8 mouse cellular contexts compared by ENCODE assay signal in the genomic region with DNA sequence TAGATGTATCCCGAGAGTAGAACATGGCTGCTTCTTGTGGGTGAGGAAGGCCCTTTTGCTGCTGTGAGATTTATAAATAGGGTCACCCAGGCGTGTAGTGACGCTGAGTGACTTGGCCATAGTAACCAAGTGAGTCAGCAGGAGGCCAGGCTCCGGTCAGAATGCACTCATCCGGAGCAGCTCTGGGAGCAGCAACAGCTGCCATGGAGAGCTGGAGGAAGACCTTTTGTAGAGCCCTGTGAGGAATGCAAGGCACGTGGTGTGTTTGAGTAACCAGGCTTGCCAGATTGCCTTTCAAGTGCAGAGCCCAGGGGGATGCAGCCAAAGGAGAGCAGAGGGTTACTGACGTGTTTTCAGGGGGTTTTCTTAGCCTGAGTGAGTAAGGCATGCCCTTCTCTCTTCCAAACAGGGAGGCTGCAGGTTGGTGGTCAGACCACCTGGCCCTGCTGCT.
DNase-seq lines count a peak whose midpoint lies in the region; ATAC-seq and TF ChIP-seq lines count a peak whose summit lies in the region.

No protein-coding gene starts in this region.

- ATAC-seq in hindbrain, embryonic 11.5 days (ENCODE audit: low FRiP score): peak; percentile 98
- ATAC-seq in lung, embryonic 14.5 days (ENCODE audit: insufficient read depth): peak; percentile 98

- no peak overlapping the region for H3K9ac ChIP-seq in hindbrain, embryonic 11.5 days (ENCODE audit: low read depth, low read length)
- no peak overlapping the region; the same call in 1 of the 2 replicates for H3K9ac ChIP-seq in lung, embryonic 14.5 days

- H3K4me1 ChIP-seq in hindbrain, embryonic 11.5 days (replicated peaks; ENCODE audit: control insufficient read depth, insufficient read depth, low read length): peaks cover 5% of the 10 kb centered on the region; the same call in 1 of the 2 replicates
- H3K4me1 ChIP-seq in lung, embryonic 14.5 days (ENCODE audit: insufficient read depth): peaks cover 14% of the 10 kb centered on the region; the same call in 1 of the 2 replicates

- no peak for TF ChIP-seq CTCF in lung, embryonic 14.5 days (IDR thresholded peaks at IDR 0.05; ENCODE audit: low read depth)

- H3K4me3 ChIP-seq in hindbrain, embryonic 11.5 days (ENCODE audit: low read depth, low read length): no peak overlapping the region
- no peak overlapping the region for H3K4me3 ChIP-seq in lung, embryonic 14.5 days (ENCODE audit: low read depth, low read length)

- H3K36me3 ChIP-seq in hindbrain, embryonic 11.5 days (ENCODE audit: control insufficient read depth, insufficient read depth, low read length): no peaks in the 10 kb centered on the region
- no peaks in the 10 kb centered on the region for H3K36me3 ChIP-seq in lung, embryonic 14.5 days (ENCODE audit: insufficient read depth)

- peak overlapping the region; percentile 63 for H3K27ac ChIP-seq in hindbrain, embryonic 11.5 days (ENCODE audit: low read depth, low read length)
- peak overlapping the region; percentile 89 for H3K27ac ChIP-seq in lung, embryonic 14.5 days (ENCODE audit: low read depth)

- H3K27me3 ChIP-seq in hindbrain, embryonic 11.5 days (ENCODE audit: control insufficient read depth, insufficient read depth, low read length): no peaks in the 10 kb centered on the region
- H3K27me3 ChIP-seq in lung, embryonic 14.5 days (ENCODE audit: insufficient read depth, low read length): no peaks in the 10 kb centered on the region

- H3K4me2 ChIP-seq in hindbrain, embryonic 11.5 days (replicated peaks; ENCODE audit: low read depth, low read length): 0 out of 2 replicates have a peak overlapping the region, but pooled peaks have one; percentile 11
- H3K4me2 ChIP-seq in lung, embryonic 14.5 days: peak overlapping the region; percentile 35

- 3% methylated on average over 7 of the region's 7 CpGs for WGBS in hindbrain, embryonic 11.5 days
- WGBS in lung, embryonic 14.5 days: under 1% methylated on average over 7 of the region's 7 CpGs

- no peaks in the 10 kb centered on the region for H3K9me3 ChIP-seq in hindbrain, embryonic 11.5 days (ENCODE audit: control insufficient read depth, low read length)
- H3K9me3 ChIP-seq in lung, embryonic 14.5 days (ENCODE audit: low read depth, low read length): no peaks in the 10 kb centered on the region

- peak; percentile 80 for DNase-seq in ES-CJ7 (ENCODE audit: low read depth, low spot score)
- peak; percentile 59 to 66 for DNase-seq in cerebellum, postnatal 14 days
- peak; percentile 13 to 55 for DNase-seq in frontal cortex, postnatal 14 days (ENCODE audit: low spot score in 2 of 2)
- DNase-seq in hindbrain, embryonic 11.5 days (ENCODE audit: low spot score): peak; percentile 84
- peak; percentile 53 to 58 for DNase-seq in layer of hippocampus, postnatal 10 days (ENCODE audit: low spot score in 2 of 2)
- DNase-seq in lung, embryonic 14.5 days: peak; percentile 85
- DNase-seq in retina, embryonic 14.5 days (ENCODE audit: low spot score): peak; percentile 92
- no peak for DNase-seq in thymus, postnatal 4 days
